Mouse (Mus musculus): ENCODE results near the gene Fam172a. TPM values are rescaled to one million over a fixed set of nuclear protein-coding genes. Genes with fewer than 3 reads are reported as not detected.

Fam172a gene
- polyA plus RNA-seq, 1 experiment from 2014 or later, result 20.3 TPM

DNA sequence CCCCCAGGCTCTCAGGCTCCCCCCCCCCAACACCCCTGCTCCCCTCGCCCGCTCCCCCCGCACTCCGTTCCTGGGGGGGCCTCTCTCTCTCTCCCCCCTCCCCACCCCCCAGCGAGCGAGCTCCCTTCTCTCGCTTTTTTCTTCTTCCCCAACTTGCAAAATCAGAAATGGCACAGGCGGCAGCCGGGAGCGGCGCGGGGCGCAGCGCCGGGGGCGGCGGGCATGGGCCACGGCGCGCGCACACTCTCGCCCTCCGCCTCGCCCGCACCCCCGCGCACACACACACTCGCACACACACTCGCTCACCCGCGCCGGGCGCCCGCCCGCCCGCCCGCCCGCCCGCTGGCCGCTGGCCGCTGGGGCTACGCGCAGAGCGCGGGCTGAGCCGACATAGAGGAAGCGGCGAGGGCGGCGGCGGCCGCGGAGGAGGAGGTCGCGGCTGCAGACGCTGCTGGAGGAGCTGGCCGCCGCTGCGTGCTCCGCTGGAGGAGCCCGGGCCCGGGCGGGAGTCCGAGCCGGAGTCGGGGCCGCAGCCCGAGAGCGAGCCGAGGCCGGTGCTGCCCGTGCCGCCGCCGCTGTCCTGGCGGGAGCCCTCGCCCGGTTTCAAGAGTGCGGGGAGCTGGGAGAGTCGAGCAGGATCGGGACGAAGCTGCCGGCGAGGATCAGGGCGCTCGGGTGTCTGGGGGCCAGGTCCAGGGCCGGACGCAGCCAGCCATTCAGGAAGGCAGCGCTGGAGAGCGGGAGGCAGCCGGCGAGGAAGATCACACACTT is 497.2 kb downstream of the Fam172a start:
- WGBS, result under 1% methylated on average over 84 of the region's 92 CpGs
- Histone ChIP-seq H3K36me3 (ENCODE audit: control insufficient read depth, insufficient read depth, low read length) (no peaks in the 10 kb centered on the region), H3K4me3 (ENCODE audit: low read length) (peak overlapping the region; percentile 69), H3K4me2 (ENCODE audit: low read depth, low read length) (peak overlapping the region; percentile 91), H3K4me1 (ENCODE audit: control insufficient read depth, insufficient read depth, low read length) (peaks cover 10% of the 10 kb centered on the region), H3K9me3 (ENCODE audit: control insufficient read depth, low read length) (no peaks in the 10 kb centered on the region), H3K27me3 (replicated peaks; ENCODE audit: control insufficient read depth, insufficient read depth, low read length) (peaks cover 33% of the 10 kb centered on the region), H3K9ac (ENCODE audit: low read depth, low read length) (peak overlapping the region; percentile 77), H3K27ac (ENCODE audit: low read length) (peak overlapping the region; percentile 77)
- ATAC-seq, result peak; percentile 54

DNA sequence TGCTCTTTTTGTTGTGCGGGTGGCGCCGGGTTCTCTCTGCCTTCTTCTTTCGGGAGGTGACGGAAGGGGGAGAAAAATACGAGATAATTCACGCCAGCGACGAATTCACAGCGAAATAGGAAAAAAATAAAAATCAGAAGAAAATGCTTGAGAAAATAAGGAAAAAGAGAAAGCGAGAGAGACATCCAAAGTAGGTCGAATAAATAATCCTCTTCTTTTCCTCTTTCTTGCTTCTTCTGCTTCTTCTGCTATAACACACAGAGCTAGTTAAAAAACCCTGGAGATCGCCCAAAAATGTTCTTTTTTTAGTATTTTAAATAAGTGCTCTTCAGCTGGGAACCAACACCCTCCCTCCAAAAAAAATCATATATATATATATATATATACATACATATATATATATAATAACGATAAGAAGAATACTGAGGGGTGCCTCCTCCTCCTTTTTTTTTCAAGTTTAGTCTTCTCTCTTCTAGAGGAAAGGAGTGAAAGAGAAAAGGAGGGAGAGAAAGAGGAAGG is 497.9 kb downstream of the Fam172a start, which contains the start of gene Nr2f1:
Nr2f1 (minus strand) TSS at position 116 of the 519 bp plus-strand sequence.
- Histone ChIP-seq H3K36me3 (ENCODE audit: control insufficient read depth, insufficient read depth, low read length) (no peaks in the 10 kb centered on the region), H3K27me3 (replicated peaks; ENCODE audit: control insufficient read depth, insufficient read depth, low read length) (peaks cover 31% of the 10 kb centered on the region), H3K9me3 (ENCODE audit: control insufficient read depth, low read length) (no peaks in the 10 kb centered on the region), H3K4me2 (ENCODE audit: low read depth, low read length) (peak within 1 kb of the TSS; percentile 91), H3K4me1 (ENCODE audit: control insufficient read depth, insufficient read depth, low read length) (peaks cover 9% of the 10 kb centered on the region), H3K27ac (ENCODE audit: low read length) (peak within 1 kb of the TSS; percentile 77), H3K9ac (ENCODE audit: low read depth, low read length) (peak within 1 kb of the TSS; percentile 77), H3K4me3 (ENCODE audit: low read length) (peak within 1 kb of the TSS; percentile 69)
- WGBS, result 1% methylated on average over 14 of the region's 14 CpGs
- ATAC-seq, result no peak

GRCm38 (mm10) chr13:78200407-78200806 is 498.6 kb downstream of the Fam172a start:
- Histone ChIP-seq H3K27me3 (replicated peaks; ENCODE audit: control insufficient read depth, insufficient read depth, low read length) (peaks cover 25% of the 10 kb centered on the region), H3K36me3 (ENCODE audit: control insufficient read depth, insufficient read depth, low read length) (no peaks in the 10 kb centered on the region), H3K9ac (ENCODE audit: low read depth, low read length) (no peak overlapping the region), H3K9me3 (ENCODE audit: control insufficient read depth, low read length) (no peaks in the 10 kb centered on the region), H3K27ac (ENCODE audit: low read length) (no peak overlapping the region), H3K4me1 (ENCODE audit: control insufficient read depth, insufficient read depth, low read length) (peaks cover 3% of the 10 kb centered on the region), H3K4me3 (ENCODE audit: low read length) (peak overlapping the region; percentile 33), H3K4me2 (ENCODE audit: low read depth, low read length) (peak overlapping the region; percentile 46)
- 0 out of 2 replicates have a peak, but pooled peaks have one; percentile 6 for ATAC-seq
- WGBS, result 0% methylated on average over 9 of the region's 9 CpGs

DNA sequence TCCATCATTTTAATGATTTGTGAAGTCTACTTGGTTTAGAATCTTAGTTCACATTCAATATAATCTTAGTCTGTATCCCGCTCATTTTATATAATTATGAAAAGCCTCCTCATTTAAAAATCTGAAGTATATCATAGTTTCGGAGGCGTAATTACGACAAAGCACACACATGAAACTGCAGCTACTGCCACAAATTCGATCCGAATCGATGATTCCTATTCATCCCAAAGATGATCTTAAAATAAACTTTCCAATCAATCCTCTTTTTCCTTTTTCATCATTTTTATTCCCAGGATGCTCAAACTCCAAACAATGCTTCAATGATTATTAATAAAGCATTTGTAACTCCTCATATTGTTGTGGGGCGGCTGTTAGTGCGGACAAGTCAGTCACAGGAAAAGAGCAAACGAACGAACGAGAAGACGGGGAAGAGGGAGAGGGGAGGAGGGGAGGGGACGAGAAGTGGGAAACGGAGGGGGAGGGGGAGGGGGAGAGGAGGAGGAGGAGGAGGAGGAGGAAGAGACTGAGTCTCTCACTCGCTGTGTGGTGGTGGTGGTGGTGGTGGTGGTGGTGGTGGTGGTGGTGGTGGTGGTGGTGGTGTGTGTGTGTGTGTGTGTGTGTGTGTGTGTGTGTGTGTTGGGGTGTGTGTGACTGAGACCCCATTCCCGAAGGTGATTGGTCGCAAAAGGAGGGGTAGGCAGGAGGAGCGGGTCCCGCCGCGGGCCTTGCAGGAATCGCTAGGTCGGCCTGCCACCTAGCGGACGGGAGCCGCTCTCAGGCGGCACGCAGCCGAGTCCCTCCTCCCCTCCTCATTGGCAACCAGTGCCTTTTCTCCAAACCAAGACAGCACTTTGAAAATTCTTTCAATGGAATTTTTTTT is 499.4 kb downstream of the Fam172a start:
- Histone ChIP-seq H3K36me3 (ENCODE audit: control insufficient read depth, insufficient read depth, low read length) (no peaks in the 10 kb centered on the region), H3K4me3 (ENCODE audit: low read length) (peak overlapping the region; percentile 50), H3K9me3 (ENCODE audit: control insufficient read depth, low read length) (no peaks in the 10 kb centered on the region), H3K4me1 (ENCODE audit: control insufficient read depth, insufficient read depth, low read length) (peaks cover 3% of the 10 kb centered on the region), H3K4me2 (ENCODE audit: low read depth, low read length) (peak overlapping the region; percentile 54), H3K9ac (ENCODE audit: low read depth, low read length) (no peak overlapping the region), H3K27me3 (replicated peaks; ENCODE audit: control insufficient read depth, insufficient read depth, low read length) (peaks cover 26% of the 10 kb centered on the region), H3K27ac (ENCODE audit: low read length) (no peak overlapping the region)
- 1% methylated on average over 28 of the region's 30 CpGs for WGBS
- peak; percentile 67 for ATAC-seq

DNA sequence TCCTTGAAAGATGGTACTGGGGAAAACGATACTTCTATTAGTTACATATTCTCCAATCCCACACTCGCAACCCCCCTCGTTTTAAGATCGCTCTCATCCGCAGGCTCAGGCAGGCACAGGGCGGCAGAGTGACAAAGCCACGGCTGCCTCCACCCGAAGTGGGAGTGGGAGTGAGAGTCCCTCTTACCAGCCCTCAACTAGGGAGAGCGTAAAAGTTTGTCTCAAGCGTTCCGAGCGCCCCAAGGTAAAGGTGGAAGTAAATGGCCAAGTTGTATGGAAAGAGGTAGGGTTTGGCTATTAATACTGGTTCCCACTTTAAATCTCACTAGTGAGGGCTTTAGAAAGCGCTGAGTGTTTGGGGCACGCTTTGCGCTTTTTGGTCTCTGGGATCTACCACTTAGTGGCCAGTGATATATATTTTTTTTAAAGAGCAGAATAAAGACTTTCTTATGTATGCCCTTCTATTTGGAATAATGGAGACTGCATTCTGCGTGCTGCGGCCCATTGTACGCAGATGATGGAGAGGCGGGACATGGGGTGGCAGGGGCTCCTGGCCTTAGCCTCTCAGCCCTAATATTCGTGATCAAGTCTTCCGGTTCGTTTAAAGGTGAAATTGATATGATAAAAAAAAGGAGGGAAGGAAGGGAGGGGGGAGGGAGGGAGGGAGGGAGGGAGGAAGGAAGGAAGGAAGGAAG is 500.2 kb downstream of the Fam172a start:
- Histone ChIP-seq H3K36me3 (ENCODE audit: control insufficient read depth, insufficient read depth, low read length) (no peaks in the 10 kb centered on the region), H3K9ac (ENCODE audit: low read depth, low read length) (no peak overlapping the region), H3K4me2 (ENCODE audit: low read depth, low read length) (peak overlapping the region; percentile 54), H3K27ac (ENCODE audit: low read length) (no peak overlapping the region), H3K4me3 (ENCODE audit: low read length) (peak overlapping the region; percentile 50), H3K9me3 (ENCODE audit: control insufficient read depth, low read length) (no peaks in the 10 kb centered on the region), H3K4me1 (ENCODE audit: control insufficient read depth, insufficient read depth, low read length) (peaks cover 3% of the 10 kb centered on the region), H3K27me3 (replicated peaks; ENCODE audit: control insufficient read depth, insufficient read depth, low read length) (peaks cover 26% of the 10 kb centered on the region)
- WGBS, result 2% methylated on average over 22 of the region's 22 CpGs
- 0 out of 2 replicates have a peak, but pooled peaks have one; percentile 17 for ATAC-seq

DNA sequence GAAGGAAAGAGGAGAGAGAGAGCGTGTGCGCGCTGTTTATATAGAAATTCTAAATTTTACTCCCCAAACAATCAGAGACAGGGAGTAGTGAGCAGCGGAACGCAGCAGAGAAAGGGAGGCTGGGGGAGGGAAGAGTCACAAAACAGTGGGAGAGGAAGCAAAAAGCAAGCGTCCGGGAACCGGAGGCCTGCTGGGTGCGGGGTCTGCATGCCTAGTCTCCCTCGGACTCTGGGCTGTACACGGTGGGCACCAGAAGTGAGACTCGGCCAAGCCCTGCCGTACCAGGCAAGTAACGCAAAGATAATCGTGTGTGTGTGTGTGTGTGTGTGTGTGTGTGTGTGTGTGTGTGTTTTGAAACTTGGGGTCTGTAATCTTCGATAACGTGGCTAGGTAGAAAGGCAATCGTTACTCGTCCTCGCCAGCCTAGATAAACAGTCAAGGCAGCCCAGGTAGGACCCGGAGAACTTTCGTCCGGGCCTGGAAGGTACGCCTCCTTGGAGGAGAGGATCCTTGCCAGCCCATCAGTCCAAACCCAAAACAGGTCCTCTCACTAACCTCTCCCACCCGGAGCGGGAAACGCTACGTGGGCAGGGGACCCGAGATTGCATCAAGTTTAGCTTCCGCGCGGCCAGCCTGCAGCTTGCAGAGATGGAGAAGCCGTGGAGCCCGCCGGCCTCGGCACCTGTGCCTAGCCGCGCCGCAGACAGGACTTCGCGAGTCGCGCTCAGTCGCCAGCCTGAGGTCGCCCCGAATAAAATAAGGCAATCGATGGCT is 500.9 kb downstream of the Fam172a start:
- Histone ChIP-seq H3K9ac (ENCODE audit: low read depth, low read length) (peak overlapping the region; percentile 56), H3K4me2 (ENCODE audit: low read depth, low read length) (peak overlapping the region; percentile 54), H3K4me3 (ENCODE audit: low read length) (peak overlapping the region; percentile 50), H3K4me1 (ENCODE audit: control insufficient read depth, insufficient read depth, low read length) (peaks cover 3% of the 10 kb centered on the region), H3K9me3 (ENCODE audit: control insufficient read depth, low read length) (no peaks in the 10 kb centered on the region), H3K36me3 (ENCODE audit: control insufficient read depth, insufficient read depth, low read length) (no peaks in the 10 kb centered on the region), H3K27ac (ENCODE audit: low read length) (0 out of 2 replicates have a peak overlapping the region, but pooled peaks have one; percentile 13), H3K27me3 (replicated peaks; ENCODE audit: control insufficient read depth, insufficient read depth, low read length) (peaks cover 25% of the 10 kb centered on the region)
- under 1% methylated on average over 47 of the region's 47 CpGs for WGBS
- ATAC-seq, result 0 out of 2 replicates have a peak, but pooled peaks have one; percentile 4

- H3K27ac ChIP-seq (ENCODE audit: low read length), result 0 out of 2 replicates have a peak overlapping the region, but pooled peaks have one; percentile 13
- H3K4me1 ChIP-seq (ENCODE audit: control insufficient read depth, insufficient read depth, low read length), result no peaks in the 10 kb centered on the region; the same call in 1 of the 2 replicates
- 2% methylated on average over 37 of the region's 37 CpGs for WGBS
- peak overlapping the region; percentile 54 for H3K4me2 ChIP-seq (ENCODE audit: low read depth, low read length)
- peaks cover 33% of the 10 kb centered on the region for H3K27me3 ChIP-seq (replicated peaks; ENCODE audit: control insufficient read depth, insufficient read depth, low read length)
- peak overlapping the region; percentile 56 for H3K9ac ChIP-seq (ENCODE audit: low read depth, low read length)
- ATAC-seq, result peak; percentile 36
- H3K4me3 ChIP-seq (ENCODE audit: low read length), result peak overlapping the region; percentile 50
- no peaks in the 10 kb centered on the region for H3K9me3 ChIP-seq (ENCODE audit: control insufficient read depth, low read length)
- H3K36me3 ChIP-seq (ENCODE audit: control insufficient read depth, insufficient read depth, low read length), result no peaks in the 10 kb centered on the region
Measured at GRCm38 (mm10) chr13:78203348-78204061, 501.7 kb downstream of the Fam172a start.

DNA sequence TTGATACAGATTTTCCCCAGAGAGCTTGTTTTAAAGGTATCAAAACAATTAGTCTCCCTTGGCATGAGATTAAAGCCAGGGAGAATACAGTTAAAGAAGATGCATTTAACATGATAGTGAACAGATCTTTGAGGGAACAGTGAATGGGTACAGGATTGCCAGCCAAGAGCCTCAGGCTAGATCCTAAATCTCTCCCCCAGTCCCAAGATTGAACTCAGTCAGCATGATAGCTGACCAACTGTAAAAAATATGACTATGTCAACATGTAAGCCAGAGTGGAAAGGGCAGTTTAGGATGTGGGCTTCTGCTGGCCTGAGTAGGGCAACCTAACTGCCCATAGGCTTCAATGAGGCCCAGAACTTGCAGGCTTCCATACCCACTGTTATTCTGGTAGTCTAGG is 503.6 kb downstream of the Fam172a start:
- Histone ChIP-seq H3K27me3 (replicated peaks; ENCODE audit: control insufficient read depth, insufficient read depth, low read length) (peaks cover 47% of the 10 kb centered on the region), H3K4me3 (ENCODE audit: low read length) (no peak overlapping the region), H3K9me3 (ENCODE audit: control insufficient read depth, low read length) (no peaks in the 10 kb centered on the region), H3K27ac (ENCODE audit: low read length) (no peak overlapping the region), H3K4me1 (ENCODE audit: control insufficient read depth, insufficient read depth, low read length) (peaks cover 4% of the 10 kb centered on the region), H3K4me2 (ENCODE audit: low read depth, low read length) (no peak overlapping the region), H3K36me3 (ENCODE audit: control insufficient read depth, insufficient read depth, low read length) (no peaks in the 10 kb centered on the region), H3K9ac (ENCODE audit: low read depth, low read length) (no peak overlapping the region)
- no peak for ATAC-seq
